Mouse (Mus musculus) embryonic facial prominence, embryonic 14.5 days (tissue): ENCODE results near the gene Ms4a10. TPM values are rescaled to one million over a fixed set of nuclear protein-coding genes. Genes with fewer than 3 reads are reported as not detected.

Experiments used
- ATAC-seq: fragments of 200-750 bp; cut with Nextera tagmentation; 2 replicates; pipeline ENCODE4 v1.8.0; 2017; ENCODE audit warnings: low read depth, moderate number of reproducible peaks, moderate TSS enrichment
- DNase-seq: peaks from one replicate; pipeline ENCODE4 v3.0.0-alpha.2; 2015; ENCODE audit warnings: low spot score
- H3K27ac ChIP-seq: fragments of 300-500 bp; sonication (generic); replicated peaks from 2 replicates; pipeline ENCODE4 v1.5.1; 2014; ENCODE audit warnings: low read depth, mild to moderate bottlenecking, low read length, moderate library complexity
- H3K27me3 ChIP-seq: fragments of 300-500 bp; sonication (generic); replicated peaks from 2 replicates; pipeline ENCODE4 v1.6.1; 2014; ENCODE audit warnings: low read length; ENCODE audit not compliant: control insufficient read depth, insufficient read depth
- H3K36me3 ChIP-seq: fragments of 300-500 bp; sonication (generic); 2 replicates; pipeline ENCODE4 v1.6.1; 2014; ENCODE audit warnings: low read length, mixed read lengths; ENCODE audit not compliant: control insufficient read depth, insufficient read depth
- H3K4me1 ChIP-seq: fragments of 300-500 bp; sonication (generic); 2 replicates; pipeline ENCODE4 v1.6.1; 2014; ENCODE audit warnings: antibody characterized with exemption, low read length; ENCODE audit not compliant: control insufficient read depth, insufficient read depth
- H3K4me2 ChIP-seq: fragments of 300-500 bp; sonication (generic); 2 replicates; pipeline ENCODE4 v1.6.1; 2014; ENCODE audit warnings: low read depth, mild to moderate bottlenecking, low read length, moderate library complexity, mixed read lengths
- H3K4me3 ChIP-seq: fragments of 300-500 bp; sonication (generic); 2 replicates; pipeline ENCODE4 v1.5.1; 2014; ENCODE audit warnings: low read depth, mild to moderate bottlenecking, low read length
- H3K9ac ChIP-seq: fragments of 300-500 bp; sonication (generic); 2 replicates; pipeline ENCODE4 v1.6.1; 2014; ENCODE audit warnings: low read depth, mild to moderate bottlenecking, low read length, moderate library complexity, mixed read lengths
- H3K9me3 ChIP-seq: fragments of 300-500 bp; sonication (generic); 2 replicates; pipeline ENCODE4 v1.6.1; 2016; ENCODE audit warnings: low read length; ENCODE audit not compliant: control insufficient read depth
- WGBS: fragments of 180-500 bp; shearing (Covaris S2); extraction: QIAGEN DNeasy Blood & Tissue Kit; methylation state at CpG from one replicate; pipeline ENCODE4 v1.1.7; 2014; 5-methylcytosine and 5-hydroxymethylcytosine counted together
- polyA plus RNA-seq: library from polyadenylated mRNA; unstranded; fragments of >200 nt; fragmentation: Nextera tagmentation; extraction: Ambion mirVana; gene quantifications from 2 replicates; pipeline ENCODE4 v1.2.1, GENCODE M21; 2014

The Ms4a10 gene
- polyA plus RNA-seq, 1 experiment from 2014 or later = 0.53 TPM

- Histone ChIP-seq H3K4me3 (no peak overlapping the region), H3K4me2 (no peak overlapping the region), H3K27me3 (no peaks in the 10 kb centered on the region; the same call in 1 of the 2 replicates), H3K27ac (no peak overlapping the region), H3K36me3 (peaks cover 21% of the 10 kb centered on the region), H3K4me1 (0 out of 2 replicates have a peak, but pooled peaks cover 8% of the 10 kb centered on the region), H3K9ac (no peak overlapping the region), H3K9me3 (no peaks in the 10 kb centered on the region)
- 66% methylated on average over 3 of the region's 3 CpGs for WGBS
- ATAC-seq (no peak), DNase-seq (no peak)
Observed at GRCm38 (mm10) chr19:10938771-10939170, 35.7 kb downstream of the Ms4a10 start.

GRCm38 (mm10) chr19:10937110-10937563, 37.3 kb downstream of the Ms4a10 start, which contains the start of gene Ptgdr2:
Gene Ptgdr2 (plus strand): TSS chr19:10937160.
- 42% methylated on average over 5 of the region's 5 CpGs for WGBS
- Histone ChIP-seq H3K9ac (no peak within 1 kb of the TSS), H3K4me3 (no peak within 1 kb of the TSS), H3K36me3 (peaks cover 5% of the 10 kb centered on the region; the same call in 1 of the 2 replicates), H3K27ac (no peak within 1 kb of the TSS), H3K27me3 (no peaks in the 10 kb centered on the region; the same call in 1 of the 2 replicates), H3K9me3 (no peaks in the 10 kb centered on the region), H3K4me2 (no peak within 1 kb of the TSS), H3K4me1 (0 out of 2 replicates have a peak, but pooled peaks cover 8% of the 10 kb centered on the region)
- no peak for ATAC-seq
- no peak for DNase-seq

- H3K4me1 ChIP-seq = 0 out of 2 replicates have a peak, but pooled peaks cover 8% of the 10 kb centered on the region
- DNase-seq (no peak), ATAC-seq (no peak)
- WGBS = 90% methylated on average over 5 of the region's 5 CpGs
- no peak overlapping the region for H3K9ac ChIP-seq
- H3K4me3 ChIP-seq = no peak overlapping the region
- no peaks in the 10 kb centered on the region for H3K36me3 ChIP-seq
- H3K27me3 ChIP-seq = no peaks in the 10 kb centered on the region; the same call in 1 of the 2 replicates
- H3K4me2 ChIP-seq = no peak overlapping the region
- H3K9me3 ChIP-seq = no peaks in the 10 kb centered on the region
- H3K27ac ChIP-seq = no peak overlapping the region
Observed at GRCm38 (mm10) chr19:10936077-10936476, 38.4 kb downstream of the Ms4a10 start.

GRCm38 (mm10) chr19:10935029-10935428, 39.4 kb downstream of the Ms4a10 start:
- Histone ChIP-seq H3K4me1 (no peaks in the 10 kb centered on the region), H3K4me2 (no peak overlapping the region), H3K9ac (no peak overlapping the region), H3K27ac (no peak overlapping the region), H3K36me3 (no peaks in the 10 kb centered on the region), H3K27me3 (no peaks in the 10 kb centered on the region; the same call in 1 of the 2 replicates), H3K4me3 (no peak overlapping the region), H3K9me3 (no peaks in the 10 kb centered on the region)
- WGBS = 30% methylated on average over 5 of the region's 5 CpGs
- ATAC-seq = no peak
- DNase-seq = no peak

GRCm38 (mm10) chr19:10930641-10931040, 43.8 kb downstream of the Ms4a10 start:
- no peaks in the 10 kb centered on the region for H3K9me3 ChIP-seq
- no peak overlapping the region for H3K4me2 ChIP-seq
- no peaks in the 10 kb centered on the region for H3K4me1 ChIP-seq
- H3K27ac ChIP-seq = no peak overlapping the region
- WGBS = 85% methylated on average over 2 of the region's 2 CpGs
- H3K9ac ChIP-seq = no peak overlapping the region
- DNase-seq (no peak), ATAC-seq (no peak)
- no peaks in the 10 kb centered on the region for H3K36me3 ChIP-seq
- H3K4me3 ChIP-seq = no peak overlapping the region
- no peaks in the 10 kb centered on the region for H3K27me3 ChIP-seq

- H3K36me3 ChIP-seq = no peaks in the 10 kb centered on the region
- no peak overlapping the region; the same call in 1 of the 2 replicates for H3K27ac ChIP-seq
- H3K27me3 ChIP-seq = no peaks in the 10 kb centered on the region
- no peaks in the 10 kb centered on the region for H3K4me1 ChIP-seq
- H3K9ac ChIP-seq = no peak overlapping the region
- no peaks in the 10 kb centered on the region for H3K9me3 ChIP-seq
- ATAC-seq (peak; percentile 57; the same call in 1 of the 2 replicates), DNase-seq (no peak)
- no peak overlapping the region for H3K4me2 ChIP-seq
- WGBS = 43% methylated on average over 4 of the region's 4 CpGs
- no peak overlapping the region for H3K4me3 ChIP-seq
Observed at GRCm38 (mm10) chr19:10926666-10927065, 47.8 kb downstream of the Ms4a10 start.

GRCm38 (mm10) chr19:10926123-10926621, 48.3 kb downstream of the Ms4a10 start:
- no peak overlapping the region for H3K4me2 ChIP-seq
- no peaks in the 10 kb centered on the region for H3K4me1 ChIP-seq
- no peaks in the 10 kb centered on the region for H3K36me3 ChIP-seq
- 35% methylated on average over 6 of the region's 6 CpGs for WGBS
- no peaks in the 10 kb centered on the region for H3K9me3 ChIP-seq
- no peaks in the 10 kb centered on the region for H3K27me3 ChIP-seq
- peak; percentile 61 for DNase-seq
- no peak overlapping the region for H3K4me3 ChIP-seq
- peak; percentile 81 for ATAC-seq
- no peak overlapping the region; the same call in 1 of the 2 replicates for H3K27ac ChIP-seq
- peak overlapping the region; percentile 10; the same call in 1 of the 2 replicates for H3K9ac ChIP-seq

- Histone ChIP-seq H3K36me3 (no peaks in the 10 kb centered on the region), H3K27me3 (no peaks in the 10 kb centered on the region), H3K9ac (no peak overlapping the region), H3K4me3 (no peak overlapping the region), H3K27ac (no peak overlapping the region), H3K4me1 (no peaks in the 10 kb centered on the region), H3K9me3 (no peaks in the 10 kb centered on the region), H3K4me2 (no peak overlapping the region)
- DNase-seq (no peak), ATAC-seq (no peak)
- WGBS = 48% methylated on average over 4 of the region's 4 CpGs
Observed at GRCm38 (mm10) chr19:10924220-10924619, 50.2 kb downstream of the Ms4a10 start.

GRCm38 (mm10) chr19:10921058-10921457, 53.4 kb downstream of the Ms4a10 start:
- no peak overlapping the region for H3K9ac ChIP-seq
- no peaks in the 10 kb centered on the region for H3K27me3 ChIP-seq
- DNase-seq = no peak
- H3K4me2 ChIP-seq = no peak overlapping the region
- no peaks in the 10 kb centered on the region for H3K4me1 ChIP-seq
- no peak overlapping the region for H3K27ac ChIP-seq
- H3K4me3 ChIP-seq = no peak overlapping the region
- ATAC-seq = no peak
- no peaks in the 10 kb centered on the region for H3K9me3 ChIP-seq
- WGBS = 82% methylated on average over 3 of the region's 3 CpGs
- H3K36me3 ChIP-seq = no peaks in the 10 kb centered on the region
